Mouse (Mus musculus) regulatory T cell (primary cell): ENCODE results near the gene Vill.

Experiments
- in situ Hi-C: fragments of 300-600 bp; cut with MboI, MseI; formaldehyde crosslinking; loops from one replicate; pipeline ENCODE4 v1.15.1; 2025; ENCODE audit warnings: high pct_unique_total_duplicates

The Vill gene

GRCm38 (mm10) chr9:119109685-119110353, 57.2 kb downstream of the Vill start:
- in situ Hi-C loops: no loop called here

- in situ Hi-C loops: no loop called here
Measured at GRCm38 (mm10) chr9:119110640-119111039, 58.1 kb downstream of the Vill start.

- in situ Hi-C loops: no loop called here
Measured at GRCm38 (mm10) chr9:119114911-119115310, 62.3 kb downstream of the Vill start.

GRCm38 (mm10) chr9:119119409-119120167, 67.0 kb downstream of the Vill start:
- in situ Hi-C loops: no loop called here

GRCm38 (mm10) chr9:119120168-119120560, 67.6 kb downstream of the Vill start:
- in situ Hi-C loops: no loop called here
